Mouse (Mus musculus) cortical plate, adult 2 months (tissue): Measurements from ENCODE around the gene Loxl3.

ENCODE experiments used
- CTCF ChIP-seq: fragments of 200-500 bp; IDR thresholded peaks from 2 replicates; pipeline ENCODE4 v1.5.1; 2011; ENCODE audit warnings: mild to moderate bottlenecking, control low read depth, low read length; ENCODE audit not compliant: insufficient read depth; ENCODE audit errors: extremely low read depth
- POLR2A ChIP-seq: fragments of 200-500 bp; IDR thresholded peaks from 2 replicates; pipeline ENCODE4 v1.6.1; 2011; ENCODE audit warnings: mild to moderate bottlenecking, low read length, control low read depth; ENCODE audit not compliant: insufficient read depth; ENCODE audit errors: extremely low read depth

- TF ChIP-seq POLR2A = no peak
- no peak for TF ChIP-seq CTCF
Observed at GRCm38 (mm10) chr6:83020836-83021593, 13.0 kb upstream of the Loxl3 start.
